Mouse (Mus musculus) right cerebral cortex, postnatal 4 days (tissue): ENCODE measurements around the gene Itm2c.

ENCODE experiments used
- DNase-seq: peaks from one replicate; pipeline ENCODE4 v3.0.0-alpha.2; 2022

Itm2c gene

GRCm38 (mm10) chr1:85935148-85935852 lies 41.2 kb downstream of the Itm2c start:
- peak; percentile 60 for DNase-seq

DNA sequence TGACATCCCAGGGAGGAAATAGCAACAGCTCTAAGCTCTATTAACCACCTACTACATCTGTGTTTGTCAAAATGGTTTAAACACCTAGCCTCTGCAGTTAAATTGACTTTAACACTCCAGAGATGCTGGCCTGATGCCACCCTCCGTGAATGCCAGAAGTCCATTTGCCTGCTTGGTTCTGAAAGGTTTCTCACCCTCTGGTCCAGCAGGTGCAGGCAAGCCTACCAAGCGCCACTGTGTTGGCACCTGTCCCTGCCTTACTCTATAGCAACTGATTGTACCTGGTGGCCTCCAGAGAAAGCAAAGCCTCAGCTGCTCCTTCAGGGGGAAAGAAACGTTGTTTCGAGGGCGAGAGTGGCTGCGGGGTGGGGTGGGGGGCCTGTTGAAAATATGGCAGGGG lies 42.2 kb downstream of the Itm2c start:
- no peak for DNase-seq

- DNase-seq, result no peak
Measured at GRCm38 (mm10) chr1:85937323-85937722, 43.2 kb downstream of the Itm2c start.

GRCm38 (mm10) chr1:85942318-85942717 lies 48.2 kb downstream of the Itm2c start:
- DNase-seq, result no peak

GRCm38 (mm10) chr1:85949085-85949684 lies 55.1 kb downstream of the Itm2c start:
- no peak for DNase-seq

- DNase-seq, result no peak
Measured at GRCm38 (mm10) chr1:85955150-85955549, 61.1 kb downstream of the Itm2c start.

GRCm38 (mm10) chr1:85957290-85957689 lies 63.2 kb downstream of the Itm2c start:
- DNase-seq, result no peak

GRCm38 (mm10) chr1:85957942-85958619 lies 64.0 kb downstream of the Itm2c start:
- no peak for DNase-seq
